Mouse (Mus musculus) heart, adult 2 months (tissue): Measurements from ENCODE around the gene Snta1.

Experiments used
- CTCF ChIP-seq: fragments of 200-600 bp; IDR thresholded peaks from 2 replicates; pipeline ENCODE4 v1.8.1; 2022; ENCODE audit warnings: antibody characterized with exemption, mild to moderate bottlenecking, moderate library complexity
- EP300 ChIP-seq: fragments of 200-500 bp; IDR thresholded peaks from 2 replicates; pipeline ENCODE4 v1.6.1; 2011; ENCODE audit warnings: low read depth, low read length, control low read depth; ENCODE audit not compliant: insufficient read depth
- POLR2A ChIP-seq: fragments of 200-500 bp; IDR thresholded peaks from 2 replicates; pipeline ENCODE4 v1.6.1; 2011; ENCODE audit warnings: mild to moderate bottlenecking, low read depth, low read length, control low read depth; ENCODE audit not compliant: insufficient read depth

GRCm38 (mm10) chr2:154379103-154379502, 28.8 kb downstream of the Snta1 start:
- no peak for TF ChIP-seq POLR2A
- no peak for TF ChIP-seq CTCF
- TF ChIP-seq EP300 = no peak
